Mouse (Mus musculus): Measurements from ENCODE around the gene Il16. TPM values are rescaled to one million over a fixed set of nuclear protein-coding genes. Genes with fewer than 3 reads are reported as not detected.

Il16 gene
- polyA plus RNA-seq, 1 experiment from 2014 or later, result 1.1 TPM

DNA sequence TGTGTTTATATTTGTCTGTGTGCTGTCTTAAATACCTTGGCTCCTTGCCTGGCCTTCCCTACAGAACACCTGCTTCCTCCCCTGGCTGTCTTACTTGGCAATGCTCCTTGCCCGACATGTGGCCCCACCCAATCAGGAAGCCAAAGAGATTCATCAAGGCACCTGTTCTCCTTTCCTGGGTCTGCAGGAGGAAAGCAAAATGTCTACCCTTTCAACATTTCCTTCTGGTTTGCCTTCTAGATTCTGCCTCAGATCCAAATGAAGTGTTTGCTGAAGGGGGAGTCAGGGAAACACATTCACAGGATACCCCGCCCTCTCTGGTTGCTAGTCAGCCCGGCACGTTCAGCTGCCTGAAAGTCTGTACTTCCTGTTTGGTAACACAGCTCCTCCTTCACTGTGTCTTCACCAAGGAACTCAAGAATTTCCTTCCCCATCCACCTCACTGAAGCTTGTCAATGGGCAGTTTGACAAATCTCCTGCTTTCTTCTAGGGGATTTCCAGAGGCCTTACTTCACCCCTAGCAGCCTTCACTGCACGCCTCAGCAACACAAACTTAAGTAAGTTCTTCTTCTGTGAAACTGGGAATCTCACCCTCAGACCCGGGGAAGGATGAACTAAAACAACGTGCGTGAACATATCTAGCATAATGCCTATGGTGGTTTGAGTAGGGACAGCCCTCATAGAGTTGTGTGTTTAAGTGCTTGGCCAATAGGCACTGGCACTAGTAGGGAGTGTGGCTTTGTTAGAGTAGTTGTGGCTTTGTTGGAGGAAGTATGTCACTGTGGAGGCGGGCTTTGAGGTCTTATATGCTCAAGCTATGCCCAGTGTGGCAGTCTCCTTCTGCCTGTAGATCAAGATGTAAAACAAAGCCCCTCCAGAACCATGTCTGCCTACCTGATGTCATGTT, 86.1 kb downstream of the Il16 start:
- H3K4me2 ChIP-seq, result no peak overlapping the region
- H3K27me3 ChIP-seq (ENCODE audit: control insufficient read depth, insufficient read depth, low read length), result no peaks in the 10 kb centered on the region
- 88% methylated on average over 9 of the region's 9 CpGs for WGBS
- no peaks in the 10 kb centered on the region for H3K36me3 ChIP-seq (ENCODE audit: control insufficient read depth, insufficient read depth, low read length)
- H3K27ac ChIP-seq (ENCODE audit: low read depth, low read length), result no peak overlapping the region
- H3K4me1 ChIP-seq (ENCODE audit: control insufficient read depth, insufficient read depth, low read length), result no peaks in the 10 kb centered on the region
- no peaks in the 10 kb centered on the region for H3K9me3 ChIP-seq (ENCODE audit: control insufficient read depth, low read length)
- no peak for ATAC-seq (ENCODE audit: low FRiP score)
- H3K9ac ChIP-seq (ENCODE audit: low read length), result no peak overlapping the region
- H3K4me3 ChIP-seq (ENCODE audit: low read depth, low read length), result no peak overlapping the region
- DNase-seq (ENCODE audit: low spot score, missing footprints), result peak; percentile 67

- H3K27me3 ChIP-seq (ENCODE audit: control insufficient read depth, insufficient read depth, low read length), result no peaks in the 10 kb centered on the region
- 89% methylated on average over 1 of the region's 1 CpGs for WGBS
Observed at GRCm38 (mm10) chr7:83658716-83659115, 86.8 kb downstream of the Il16 start.

GRCm38 (mm10) chr7:83654938-83655630, 90.4 kb downstream of the Il16 start:
- WGBS, result 71% methylated on average over 5 of the region's 5 CpGs
- ATAC-seq (ENCODE audit: low FRiP score) (no peak), DNase-seq (ENCODE audit: low spot score, missing footprints) (peak; percentile 26)
- no peak overlapping the region for H3K9ac ChIP-seq (ENCODE audit: low read length)
- no peak overlapping the region for H3K4me3 ChIP-seq (ENCODE audit: low read depth, low read length)
- H3K4me2 ChIP-seq, result no peak overlapping the region
- no peaks in the 10 kb centered on the region for H3K4me1 ChIP-seq (ENCODE audit: control insufficient read depth, insufficient read depth, low read length)
- no peaks in the 10 kb centered on the region for H3K27me3 ChIP-seq (ENCODE audit: control insufficient read depth, insufficient read depth, low read length)
- no peak overlapping the region for H3K27ac ChIP-seq (ENCODE audit: low read depth, low read length)
- no peaks in the 10 kb centered on the region for H3K36me3 ChIP-seq (ENCODE audit: control insufficient read depth, insufficient read depth, low read length)
- H3K9me3 ChIP-seq (ENCODE audit: control insufficient read depth, low read length), result no peaks in the 10 kb centered on the region

More at GRCm38 (mm10) chr7:83658716-83659115, 86.8 kb downstream of the Il16 start:
- H3K9me3 ChIP-seq (ENCODE audit: control insufficient read depth, low read length), result no peaks in the 10 kb centered on the region
- no peak overlapping the region for H3K27ac ChIP-seq (ENCODE audit: low read depth, low read length)
- H3K4me3 ChIP-seq (ENCODE audit: low read depth, low read length), result no peak overlapping the region
- no peak overlapping the region for H3K4me2 ChIP-seq
- H3K9ac ChIP-seq (ENCODE audit: low read length), result no peak overlapping the region
- no peaks in the 10 kb centered on the region for H3K36me3 ChIP-seq (ENCODE audit: control insufficient read depth, insufficient read depth, low read length)
- ATAC-seq (ENCODE audit: low FRiP score) (no peak), DNase-seq (ENCODE audit: low spot score, missing footprints) (no peak)
- no peaks in the 10 kb centered on the region for H3K4me1 ChIP-seq (ENCODE audit: control insufficient read depth, insufficient read depth, low read length)

DNA sequence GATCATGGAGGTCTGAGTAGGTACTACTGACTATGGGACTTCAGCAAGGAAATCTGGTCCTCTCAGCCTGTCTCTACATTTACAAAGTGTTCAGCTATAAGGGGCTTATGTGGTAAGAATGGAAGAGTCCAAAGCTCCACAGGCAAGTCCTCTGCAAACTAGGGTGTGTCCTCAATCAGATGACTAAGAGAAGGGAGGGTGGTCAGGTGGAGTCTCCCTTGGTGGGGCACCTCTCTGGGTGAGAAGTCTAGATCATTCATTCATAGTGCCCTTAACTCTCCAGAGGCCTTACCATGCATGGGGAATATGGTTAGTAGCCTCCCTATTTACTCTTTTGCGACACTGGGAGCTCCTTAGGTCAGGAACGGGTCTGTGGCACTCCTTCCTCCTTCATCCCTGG, 91.3 kb downstream of the Il16 start:
- H3K27ac ChIP-seq (ENCODE audit: low read depth, low read length), result no peak overlapping the region
- no peak overlapping the region for H3K4me2 ChIP-seq
- H3K27me3 ChIP-seq (ENCODE audit: control insufficient read depth, insufficient read depth, low read length), result no peaks in the 10 kb centered on the region
- DNase-seq (ENCODE audit: low spot score, missing footprints) (peak; percentile 19), ATAC-seq (ENCODE audit: low FRiP score) (no peak)
- H3K4me3 ChIP-seq (ENCODE audit: low read depth, low read length), result no peak overlapping the region
- H3K4me1 ChIP-seq (ENCODE audit: control insufficient read depth, insufficient read depth, low read length), result no peaks in the 10 kb centered on the region
- H3K9ac ChIP-seq (ENCODE audit: low read length), result no peak overlapping the region
- no peaks in the 10 kb centered on the region for H3K9me3 ChIP-seq (ENCODE audit: control insufficient read depth, low read length)
- H3K36me3 ChIP-seq (ENCODE audit: control insufficient read depth, insufficient read depth, low read length), result no peaks in the 10 kb centered on the region
- WGBS, result 80% methylated on average over 2 of the region's 2 CpGs

- ATAC-seq (ENCODE audit: low FRiP score) (no peak), DNase-seq (ENCODE audit: low spot score, missing footprints) (no peak)
- Histone ChIP-seq H3K9me3 (ENCODE audit: control insufficient read depth, low read length) (no peaks in the 10 kb centered on the region), H3K4me2 (no peak overlapping the region), H3K27ac (ENCODE audit: low read depth, low read length) (no peak overlapping the region), H3K9ac (ENCODE audit: low read length) (no peak overlapping the region), H3K36me3 (ENCODE audit: control insufficient read depth, insufficient read depth, low read length) (no peaks in the 10 kb centered on the region), H3K4me1 (ENCODE audit: control insufficient read depth, insufficient read depth, low read length) (no peaks in the 10 kb centered on the region), H3K27me3 (ENCODE audit: control insufficient read depth, insufficient read depth, low read length) (no peaks in the 10 kb centered on the region), H3K4me3 (ENCODE audit: low read depth, low read length) (no peak overlapping the region)
- WGBS, result 84% methylated on average over 2 of the region's 2 CpGs
Observed at GRCm38 (mm10) chr7:83653605-83654051, 91.9 kb downstream of the Il16 start.

- no peaks in the 10 kb centered on the region for H3K27me3 ChIP-seq (ENCODE audit: control insufficient read depth, insufficient read depth, low read length)
- ATAC-seq (ENCODE audit: low FRiP score) (no peak), DNase-seq (ENCODE audit: low spot score, missing footprints) (no peak)
- no peak overlapping the region for H3K27ac ChIP-seq (ENCODE audit: low read depth, low read length)
- no peaks in the 10 kb centered on the region for H3K4me1 ChIP-seq (ENCODE audit: control insufficient read depth, insufficient read depth, low read length)
- no peaks in the 10 kb centered on the region for H3K36me3 ChIP-seq (ENCODE audit: control insufficient read depth, insufficient read depth, low read length)
- H3K9me3 ChIP-seq (ENCODE audit: control insufficient read depth, low read length), result no peaks in the 10 kb centered on the region
- H3K4me3 ChIP-seq (ENCODE audit: low read depth, low read length), result no peak overlapping the region
- no peak overlapping the region for H3K4me2 ChIP-seq
- WGBS, result 85% methylated on average over 5 of the region's 5 CpGs
- H3K9ac ChIP-seq (ENCODE audit: low read length), result no peak overlapping the region
Observed at GRCm38 (mm10) chr7:83652498-83652897, 93.0 kb downstream of the Il16 start.

- Histone ChIP-seq H3K27ac (ENCODE audit: low read depth, low read length) (no peak overlapping the region), H3K4me2 (no peak overlapping the region), H3K4me3 (ENCODE audit: low read depth, low read length) (no peak overlapping the region), H3K9ac (ENCODE audit: low read length) (no peak overlapping the region), H3K9me3 (ENCODE audit: control insufficient read depth, low read length) (no peaks in the 10 kb centered on the region), H3K4me1 (ENCODE audit: control insufficient read depth, insufficient read depth, low read length) (no peaks in the 10 kb centered on the region), H3K36me3 (ENCODE audit: control insufficient read depth, insufficient read depth, low read length) (no peaks in the 10 kb centered on the region), H3K27me3 (ENCODE audit: control insufficient read depth, insufficient read depth, low read length) (no peaks in the 10 kb centered on the region)
- ATAC-seq (ENCODE audit: low FRiP score) (no peak), DNase-seq (ENCODE audit: low spot score, missing footprints) (no peak)
- 93% methylated on average over 5 of the region's 5 CpGs for WGBS
Observed at GRCm38 (mm10) chr7:83650638-83651037, 94.9 kb downstream of the Il16 start.

- Histone ChIP-seq H3K4me1 (ENCODE audit: control insufficient read depth, insufficient read depth, low read length) (no peaks in the 10 kb centered on the region), H3K27me3 (ENCODE audit: control insufficient read depth, insufficient read depth, low read length) (no peaks in the 10 kb centered on the region), H3K4me2 (no peak overlapping the region), H3K9ac (ENCODE audit: low read length) (no peak overlapping the region), H3K4me3 (ENCODE audit: low read depth, low read length) (no peak overlapping the region), H3K9me3 (ENCODE audit: control insufficient read depth, low read length) (no peaks in the 10 kb centered on the region), H3K27ac (ENCODE audit: low read depth, low read length) (no peak overlapping the region), H3K36me3 (ENCODE audit: control insufficient read depth, insufficient read depth, low read length) (no peaks in the 10 kb centered on the region)
- DNase-seq (ENCODE audit: low spot score, missing footprints), result no peak
- no peak for ATAC-seq (ENCODE audit: low FRiP score)
- WGBS, result 84% methylated on average over 7 of the region's 7 CpGs
Observed at GRCm38 (mm10) chr7:83648807-83649206, 96.7 kb downstream of the Il16 start.

GRCm38 (mm10) chr7:83645476-83645875, 100.0 kb downstream of the Il16 start:
- DNase-seq (ENCODE audit: low spot score, missing footprints) (no peak), ATAC-seq (ENCODE audit: low FRiP score) (no peak)
- Histone ChIP-seq H3K27ac (ENCODE audit: low read depth, low read length) (no peak overlapping the region), H3K9me3 (ENCODE audit: control insufficient read depth, low read length) (no peaks in the 10 kb centered on the region), H3K4me1 (ENCODE audit: control insufficient read depth, insufficient read depth, low read length) (no peaks in the 10 kb centered on the region), H3K36me3 (ENCODE audit: control insufficient read depth, insufficient read depth, low read length) (no peaks in the 10 kb centered on the region), H3K27me3 (ENCODE audit: control insufficient read depth, insufficient read depth, low read length) (no peaks in the 10 kb centered on the region), H3K4me2 (no peak overlapping the region), H3K4me3 (ENCODE audit: low read depth, low read length) (no peak overlapping the region), H3K9ac (ENCODE audit: low read length) (no peak overlapping the region)
- 81% methylated on average over 5 of the region's 5 CpGs for WGBS

Data from midbrain, embryonic 11.5 days (tissue).